Comparison of ENCODE assay signal across 8 mouse cellular contexts in the genomic region with DNA sequence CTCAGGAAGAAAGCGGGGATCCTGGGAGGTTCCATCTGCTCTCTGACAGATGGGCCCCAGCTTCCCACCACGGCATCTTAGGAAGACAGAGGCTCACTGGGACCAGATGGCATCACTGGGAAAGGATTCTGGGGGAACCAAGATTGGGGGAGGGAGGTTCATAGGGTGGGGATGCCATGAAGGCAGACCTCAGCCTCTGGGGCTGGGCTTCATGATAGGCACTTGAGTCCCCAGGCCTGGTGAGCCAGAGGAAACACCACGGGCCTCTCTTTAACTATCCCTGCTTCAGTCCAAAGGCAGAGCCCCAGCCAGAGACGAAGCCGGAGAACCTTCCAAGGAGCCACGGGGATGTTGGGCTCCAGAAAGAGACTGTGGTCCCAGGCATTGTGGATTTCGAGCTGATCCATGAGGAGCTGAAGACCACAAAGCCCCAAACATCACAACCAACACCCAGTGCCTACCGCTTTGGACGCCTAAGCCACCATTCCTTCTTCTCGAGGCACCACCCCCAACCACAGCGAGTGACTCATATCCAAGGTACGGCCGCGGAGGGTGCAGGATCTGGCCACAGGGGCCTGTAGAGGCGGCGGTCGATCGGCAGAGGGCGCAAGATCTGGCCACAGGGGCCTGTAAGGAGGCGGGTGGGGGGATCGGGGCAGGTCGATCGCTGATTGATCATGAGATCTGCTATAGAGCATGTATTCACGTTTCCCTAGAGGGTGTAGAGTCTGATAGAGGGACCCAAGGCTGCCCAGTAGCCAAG. TPM values are rescaled to one million over a fixed set of nuclear protein-coding genes. Genes with fewer than 3 reads are reported as not detected.
A peak's percentile ranks its signal among the peaks of the same experiment; 100 is the strongest.
DNase-seq lines count a peak whose midpoint lies in the region; ATAC-seq lines count a peak whose summit lies in the region.

No protein-coding gene starts in this region.

- 18% methylated on average over 24 of the region's 24 CpGs for WGBS in kidney, embryonic 15.5 days
- WGBS in embryonic facial prominence, embryonic 13.5 days: 16% methylated on average over 24 of the region's 24 CpGs
- WGBS in hindbrain, embryonic 15.5 days: 16% methylated on average over 24 of the region's 24 CpGs
- WGBS in liver, embryonic 12.5 days (ENCODE audit: insufficient replicate concordance): 9% methylated on average over 24 of the region's 24 CpGs

- peak overlapping the region; percentile 6; the same call in 1 of the 2 replicates for H3K4me3 ChIP-seq in kidney, embryonic 15.5 days (replicated peaks)
- H3K4me3 ChIP-seq in embryonic facial prominence, embryonic 13.5 days: no peak overlapping the region
- H3K4me3 ChIP-seq in hindbrain, embryonic 15.5 days: no peak overlapping the region
- no peak overlapping the region for H3K4me3 ChIP-seq in liver, embryonic 12.5 days

- peaks cover 26% of the 10 kb centered on the region for H3K27me3 ChIP-seq in kidney, embryonic 15.5 days
- H3K27me3 ChIP-seq in embryonic facial prominence, embryonic 13.5 days: peaks cover 26% of the 10 kb centered on the region
- 0 out of 2 replicates have a peak, but pooled peaks cover 3% of the 10 kb centered on the region for H3K27me3 ChIP-seq in hindbrain, embryonic 15.5 days
- H3K27me3 ChIP-seq in liver, embryonic 12.5 days (replicated peaks): peaks cover 58% of the 10 kb centered on the region

- ATAC-seq in kidney, embryonic 15.5 days (replicated peaks; ENCODE audit: low FRiP score): no peak
- no peak for ATAC-seq in embryonic facial prominence, embryonic 13.5 days (ENCODE audit: insufficient number of reproducible peaks, insufficient read depth, low FRiP score, low TSS enrichment, low read depth)
- no peak for ATAC-seq in hindbrain, embryonic 15.5 days (ENCODE audit: low FRiP score, low read depth)
- ATAC-seq in liver, embryonic 12.5 days: no peak

- peak overlapping the region; percentile 50 for H3K4me2 ChIP-seq in kidney, embryonic 15.5 days
- peak overlapping the region; percentile 37 for H3K4me2 ChIP-seq in embryonic facial prominence, embryonic 13.5 days
- peak overlapping the region; percentile 24 for H3K4me2 ChIP-seq in hindbrain, embryonic 15.5 days
- H3K4me2 ChIP-seq in liver, embryonic 12.5 days: 0 out of 2 replicates have a peak overlapping the region, but pooled peaks have one; percentile 11

- DNase-seq in kidney, adult 9 months: no peak
- peak; percentile 41 for DNase-seq in adrenal gland, postnatal 25 days
- peak; percentile 20 to 37 for DNase-seq in right cerebral cortex, adult 2 months (ENCODE audit: low spot score in 2 of 2)
- no peak for DNase-seq in gastrocnemius, postnatal 4 days (ENCODE audit: low spot score in 2 of 2)

- 0 out of 2 replicates have a peak overlapping the region, but pooled peaks have one; percentile 7 for H3K9ac ChIP-seq in kidney, embryonic 15.5 days
- H3K9ac ChIP-seq in embryonic facial prominence, embryonic 13.5 days: 0 out of 2 replicates have a peak overlapping the region, but pooled peaks have one; percentile 40
- H3K9ac ChIP-seq in hindbrain, embryonic 15.5 days: no peak overlapping the region
- no peak overlapping the region for H3K9ac ChIP-seq in liver, embryonic 12.5 days

- no peaks in the 10 kb centered on the region for H3K36me3 ChIP-seq in kidney, embryonic 15.5 days
- no peaks in the 10 kb centered on the region for H3K36me3 ChIP-seq in embryonic facial prominence, embryonic 13.5 days
- no peaks in the 10 kb centered on the region for H3K36me3 ChIP-seq in hindbrain, embryonic 15.5 days
- no peaks in the 10 kb centered on the region for H3K36me3 ChIP-seq in liver, embryonic 12.5 days

- no peak overlapping the region for H3K27ac ChIP-seq in kidney, embryonic 15.5 days
- H3K27ac ChIP-seq in embryonic facial prominence, embryonic 13.5 days: no peak overlapping the region
- no peak overlapping the region for H3K27ac ChIP-seq in hindbrain, embryonic 15.5 days (replicated peaks)
- no peak overlapping the region for H3K27ac ChIP-seq in liver, embryonic 12.5 days

- peaks cover 12% of the 10 kb centered on the region for H3K4me1 ChIP-seq in kidney, embryonic 15.5 days
- peaks cover 7% of the 10 kb centered on the region for H3K4me1 ChIP-seq in embryonic facial prominence, embryonic 13.5 days
- peaks cover 4% of the 10 kb centered on the region; the same call in 1 of the 2 replicates for H3K4me1 ChIP-seq in hindbrain, embryonic 15.5 days (replicated peaks)
- no peaks in the 10 kb centered on the region for H3K4me1 ChIP-seq in liver, embryonic 12.5 days

- H3K9me3 ChIP-seq in kidney, embryonic 15.5 days (replicated peaks): no peaks in the 10 kb centered on the region
- H3K9me3 ChIP-seq in embryonic facial prominence, embryonic 13.5 days: no peaks in the 10 kb centered on the region
- no peaks in the 10 kb centered on the region for H3K9me3 ChIP-seq in hindbrain, embryonic 15.5 days
- no peaks in the 10 kb centered on the region for H3K9me3 ChIP-seq in liver, embryonic 12.5 days (replicated peaks)

RNA-seq across cellular contexts. Expression of a gene that starts 3.9 kb away (rescaled TPM):
- 0.23 TPM in 1 of 2 replicates, not detected in the other for polyA plus RNA-seq in kidney, embryonic 15.5 days (2015; fragmentation: Nextera tagmentation; extraction: Ambion mirVana)
- not detected in 2 replicates for total RNA-seq in adrenal gland, postnatal 25 days (2021)
- not detected in 2 replicates for polyA plus RNA-seq in embryonic facial prominence, embryonic 13.5 days (2015; fragmentation: Nextera tagmentation; extraction: Ambion mirVana)
- 0.21 and 0.56 TPM in 2 replicates for polyA plus RNA-seq in hindbrain, embryonic 15.5 days (2015; fragmentation: Nextera tagmentation; extraction: Ambion mirVana)
- not detected in 2 replicates for polyA plus RNA-seq in liver, embryonic 12.5 days (2016; fragmentation: Nextera tagmentation; extraction: Ambion mirVana)
- not detected for total RNA-seq in gastrocnemius, postnatal 4 days (2021)

RNA-seq across cellular contexts. Expression of a gene that starts 28.1 kb away (rescaled TPM):
- polyA plus RNA-seq in kidney, embryonic 15.5 days (2015; fragmentation: Nextera tagmentation; extraction: Ambion mirVana): 62.9 and 63.4 TPM in 2 replicates
- total RNA-seq in adrenal gland, postnatal 25 days (2021): 77.3 and 82.4 TPM in 2 replicates
- 71.9 and 75.9 TPM in 2 replicates for polyA plus RNA-seq in embryonic facial prominence, embryonic 13.5 days (2015; fragmentation: Nextera tagmentation; extraction: Ambion mirVana)
- polyA plus RNA-seq in hindbrain, embryonic 15.5 days (2015; fragmentation: Nextera tagmentation; extraction: Ambion mirVana): 46.6 and 47.9 TPM in 2 replicates
- polyA plus RNA-seq in liver, embryonic 12.5 days (2016; fragmentation: Nextera tagmentation; extraction: Ambion mirVana): 18.5 and 18.6 TPM in 2 replicates
- 10 to 100 TPM; 27.8 to 28.7 TPM for total RNA-seq in gastrocnemius, postnatal 4 days (2021)

Comparison
In these comparisons a context has a peak if more than half of its experiments do, and no peak if none do; other contexts are left out.
1. H3K9ac ChIP-seq: peak in kidney, embryonic 15.5 days (single experiment) and embryonic facial prominence, embryonic 13.5 days (single experiment); none in hindbrain, embryonic 15.5 days (single experiment) and liver, embryonic 12.5 days (single experiment).
2. DNase-seq: peak in adrenal gland, postnatal 25 days (single experiment) and right cerebral cortex, adult 2 months (2 of 2); none in kidney, adult 9 months (single experiment) and gastrocnemius, postnatal 4 days (0 of 2).
3. Peak in every context shown above with its lines, with median percentiles within 50 percentile points of each other: H3K4me2 ChIP-seq.